Mouse (Mus musculus): ENCODE measurements around the gene Resp18.

Gene Resp18

GRCm38 (mm10) chr1:75278228-75278627, at the start of gene Resp18:
TSS of gene Resp18 (minus strand) at chr1:75278415.
- DNase-seq: no peak

GRCm38 (mm10) chr1:75327461-75327860, 49.2 kb upstream of the Resp18 start:
- DNase-seq: no peak

GRCm38 (mm10) chr1:75319166-75319565, 41.0 kb upstream of the Resp18 start:
- no peak for DNase-seq

GRCm38 (mm10) chr1:75318736-75319135, 40.5 kb upstream of the Resp18 start:
- DNase-seq: no peak

GRCm38 (mm10) chr1:75318301-75318700, 40.1 kb upstream of the Resp18 start:
- DNase-seq: no peak

- DNase-seq: peak; percentile 100
Measured at GRCm38 (mm10) chr1:75317241-75318201, 39.3 kb upstream of the Resp18 start, which contains the start of gene Dnpep. TSS of gene Dnpep (minus strand) at chr1:75317990.

- peak; percentile 90 for DNase-seq
Measured at GRCm38 (mm10) chr1:75316861-75317240, 38.6 kb upstream of the Resp18 start.

- DNase-seq: no peak
Measured at GRCm38 (mm10) chr1:75315456-75316365, 37.5 kb upstream of the Resp18 start.

- DNase-seq: no peak
Measured at GRCm38 (mm10) chr1:75315011-75315410, 36.8 kb upstream of the Resp18 start.

GRCm38 (mm10) chr1:75311694-75312093, 33.5 kb upstream of the Resp18 start:
- DNase-seq: no peak

- no peak for DNase-seq
Measured at GRCm38 (mm10) chr1:75304662-75305061, 26.4 kb upstream of the Resp18 start.

- DNase-seq: no peak
Measured at GRCm38 (mm10) chr1:75294294-75294693, 16.1 kb upstream of the Resp18 start.

- DNase-seq: no peak
Measured at GRCm38 (mm10) chr1:75293331-75293701, 15.1 kb upstream of the Resp18 start.

GRCm38 (mm10) chr1:75292476-75293330, 14.5 kb upstream of the Resp18 start:
- DNase-seq: no peak

- DNase-seq: no peak
Measured at GRCm38 (mm10) chr1:75291321-75291720, 13.1 kb upstream of the Resp18 start.

- no peak for DNase-seq
Measured at GRCm38 (mm10) chr1:75290582-75290981, 12.4 kb upstream of the Resp18 start.

- DNase-seq: no peak
Measured at GRCm38 (mm10) chr1:75289888-75290431, 11.7 kb upstream of the Resp18 start.

- DNase-seq: no peak
Measured at GRCm38 (mm10) chr1:75289376-75289775, 11.2 kb upstream of the Resp18 start.

GRCm38 (mm10) chr1:75284911-75285310, 6.7 kb upstream of the Resp18 start:
- DNase-seq: no peak

- no peak for DNase-seq
Measured at GRCm38 (mm10) chr1:75283017-75283416, 4.8 kb upstream of the Resp18 start.

GRCm38 (mm10) chr1:75277195-75278188, 723 bp downstream of the Resp18 start:
- DNase-seq: peak; percentile 49
